14 mouse cellular contexts compared by ENCODE assay signal in the genomic region with DNA sequence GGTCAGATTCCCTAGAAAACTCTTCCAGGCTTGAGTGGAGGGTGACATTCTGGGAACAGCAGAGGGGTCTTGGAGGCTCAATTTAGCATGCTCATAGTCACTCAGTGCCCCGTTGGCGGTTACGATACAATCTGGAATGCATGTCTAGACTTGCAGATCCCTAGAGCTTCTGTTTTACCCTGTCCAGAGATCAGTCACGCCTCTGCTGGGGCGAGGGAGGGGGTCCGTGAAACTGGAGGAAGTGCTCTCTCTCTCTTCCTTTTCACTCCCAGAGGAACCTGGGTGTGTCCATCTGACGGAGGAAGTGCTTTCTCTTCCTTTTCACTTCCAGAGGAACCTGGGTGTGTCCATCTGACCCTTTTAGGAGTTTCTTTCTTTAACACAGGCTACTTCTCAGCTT. TPM values are rescaled to one million over a fixed set of nuclear protein-coding genes. Genes with fewer than 3 reads are reported as not detected.
DNase-seq lines count a peak whose midpoint lies in the region; ATAC-seq and TF ChIP-seq lines count a peak whose summit lies in the region.
"Had no signal": no experiment of that assay in that cellular context is flagged by ENCODE, and none has a peak within 500 bp of the region (broad histone marks: within the 10 kb centered on the region; RNA-seq: fewer than 3 reads in every experiment).

No protein-coding gene starts in this region.

- no peak for ATAC-seq in heart, embryonic 15.5 days (replicated peaks; ENCODE audit: insufficient number of reproducible peaks, insufficient read depth, low FRiP score, low read depth)
- no peak for ATAC-seq in midbrain, embryonic 13.5 days
- ATAC-seq in neural tube, embryonic 15.5 days (ENCODE audit: low FRiP score): no peak
- ATAC-seq: liver, embryonic 12.5 days had no signal

- no peaks in the 10 kb centered on the region for H3K36me3 ChIP-seq in ES-Bruce4 (ENCODE audit: control insufficient read depth, insufficient read depth, low read length, poor library complexity, severe bottlenecking)
- peaks cover 11% of the 10 kb centered on the region; the same call in 1 of the 2 replicates for H3K36me3 ChIP-seq in heart, embryonic 15.5 days
- H3K36me3 ChIP-seq in midbrain, embryonic 13.5 days: no peaks in the 10 kb centered on the region
- no peaks in the 10 kb centered on the region for H3K36me3 ChIP-seq in neural tube, embryonic 15.5 days
- H3K36me3 ChIP-seq: midbrain, embryonic 10.5 days had no signal

- H3K4me1 ChIP-seq in ES-Bruce4 (ENCODE audit: control insufficient read depth, insufficient read depth, low read length): peaks cover 8% of the 10 kb centered on the region
- no peaks in the 10 kb centered on the region for H3K4me1 ChIP-seq in cortical plate, adult 2 months (ENCODE audit: control insufficient read depth, insufficient read depth, low read length)
- H3K4me1 ChIP-seq in heart, embryonic 15.5 days (replicated peaks): peaks cover 19% of the 10 kb centered on the region
- no peaks in the 10 kb centered on the region for H3K4me1 ChIP-seq in midbrain, embryonic 13.5 days (replicated peaks)
- H3K4me1 ChIP-seq in neural tube, embryonic 15.5 days: no peaks in the 10 kb centered on the region
- H3K4me1 ChIP-seq: midbrain, embryonic 10.5 days had no signal

- TF ChIP-seq POLR2A in ES-Bruce4 (IDR thresholded peaks at IDR 0.05; ENCODE audit: insufficient read depth, low read length): no peak
- TF ChIP-seq POLR2A in cortical plate, adult 2 months (IDR thresholded peaks at IDR 0.05; ENCODE audit: extremely low read depth, insufficient read depth, low read length): no peak

- peak overlapping the region; percentile 59; the same call in 1 of the 2 replicates for H3K9ac ChIP-seq in ES-Bruce4 (ENCODE audit: low read depth, poor library complexity, severe bottlenecking)
- no peak overlapping the region for H3K9ac ChIP-seq in heart, embryonic 15.5 days
- no peak overlapping the region for H3K9ac ChIP-seq in midbrain, embryonic 13.5 days (replicated peaks)
- no peak overlapping the region for H3K9ac ChIP-seq in neural tube, embryonic 15.5 days (replicated peaks)
- H3K9ac ChIP-seq: liver, embryonic 12.5 days had no signal

- H3K27ac ChIP-seq in ES-Bruce4 (ENCODE audit: insufficient read depth, low read length): peak overlapping the region; percentile 100
- peak overlapping the region; percentile 20 for H3K27ac ChIP-seq in cortical plate, adult 2 months (ENCODE audit: insufficient read depth, low read length)
- H3K27ac ChIP-seq in heart, embryonic 15.5 days: peak overlapping the region; percentile 16; the same call in 1 of the 2 replicates
- H3K27ac ChIP-seq in midbrain, embryonic 13.5 days: no peak overlapping the region
- no peak overlapping the region for H3K27ac ChIP-seq in neural tube, embryonic 15.5 days (replicated peaks)
- H3K27ac ChIP-seq: liver, embryonic 12.5 days; midbrain, embryonic 10.5 days had no signal

- H3K4me3 ChIP-seq in ES-Bruce4 (ENCODE audit: low read depth, low read length): no peak overlapping the region
- no peak overlapping the region for H3K4me3 ChIP-seq in cortical plate, adult 2 months (ENCODE audit: insufficient read depth, low read length)
- no peak overlapping the region for H3K4me3 ChIP-seq in heart, embryonic 15.5 days
- H3K4me3 ChIP-seq in midbrain, embryonic 13.5 days (replicated peaks): no peak overlapping the region
- no peak overlapping the region for H3K4me3 ChIP-seq in neural tube, embryonic 15.5 days (replicated peaks)
- H3K4me3 ChIP-seq: liver, embryonic 12.5 days; midbrain, embryonic 10.5 days had no signal

- TF ChIP-seq CTCF in ES-Bruce4 (IDR thresholded peaks at IDR 0.05; ENCODE audit: low read depth, low read length): no peak
- TF ChIP-seq CTCF in cortical plate, adult 2 months (IDR thresholded peaks at IDR 0.05; ENCODE audit: extremely low read depth, insufficient read depth, low read length): no peak

- no peaks in the 10 kb centered on the region for H3K9me3 ChIP-seq in ES-Bruce4 (replicated peaks; ENCODE audit: control insufficient read depth, insufficient read depth, low read length, poor library complexity, severe bottlenecking)
- H3K9me3 ChIP-seq in heart, embryonic 15.5 days (replicated peaks): no peaks in the 10 kb centered on the region
- no peaks in the 10 kb centered on the region for H3K9me3 ChIP-seq in midbrain, embryonic 13.5 days
- H3K9me3 ChIP-seq in neural tube, embryonic 15.5 days (replicated peaks): no peaks in the 10 kb centered on the region
- H3K9me3 ChIP-seq: liver, embryonic 12.5 days; midbrain, embryonic 10.5 days had no signal

- 26% methylated on average over 7 of the region's 7 CpGs for WGBS in heart, embryonic 15.5 days
- 70% methylated on average over 7 of the region's 7 CpGs for WGBS in midbrain, embryonic 13.5 days
- WGBS in neural tube, embryonic 15.5 days: 63% methylated on average over 7 of the region's 7 CpGs

- 0 out of 2 replicates have a peak overlapping the region, but pooled peaks have one; percentile 3 for H3K4me2 ChIP-seq in heart, embryonic 15.5 days
- no peak overlapping the region for H3K4me2 ChIP-seq in midbrain, embryonic 13.5 days (replicated peaks)
- H3K4me2 ChIP-seq in neural tube, embryonic 15.5 days: no peak overlapping the region
- H3K4me2 ChIP-seq: liver, embryonic 12.5 days had no signal

- peak; percentile 29 for DNase-seq in kidney, postnatal 14 days
- DNase-seq in kidney, adult 8-10 months: no peak
- no peak for DNase-seq in frontal cortex, adult 2 months (ENCODE audit: extremely low spot score in 1 of 2, low spot score in 1 of 2)
- DNase-seq: gastrocnemius, postnatal 36 days; retina, postnatal 1 day; thymus, postnatal 4 days had no signal

- H3K27me3 ChIP-seq in ES-Bruce4 (ENCODE audit: control insufficient read depth, insufficient read depth, low read length, poor library complexity, severe bottlenecking): no peaks in the 10 kb centered on the region
- no peaks in the 10 kb centered on the region for H3K27me3 ChIP-seq in heart, embryonic 15.5 days
- no peaks in the 10 kb centered on the region for H3K27me3 ChIP-seq in midbrain, embryonic 13.5 days
- no peaks in the 10 kb centered on the region for H3K27me3 ChIP-seq in neural tube, embryonic 15.5 days (replicated peaks)
- H3K27me3 ChIP-seq: liver, embryonic 12.5 days had no signal

- TF ChIP-seq EP300 in ES-Bruce4 (IDR thresholded peaks at IDR 0.05; ENCODE audit: insufficient read depth, low read depth, low read length): peak; percentile 88

RNA-seq across cellular contexts. Expression of gene Lgals12, which starts 23.9 kb away (rescaled TPM):
- polyA plus RNA-seq in ES-Bruce4 (2011; ENCODE audit: insufficient read depth, insufficient read length, low read depth, missing spikeins): 0.43 and 0.46 TPM in 2 replicates
- polyA plus RNA-seq in cortical plate, adult 2 months (2012; rRNA removed): 0.72 and 0.79 TPM in 2 replicates
- polyA plus RNA-seq in heart, embryonic 15.5 days (2015; fragmentation: Nextera tagmentation; extraction: Ambion mirVana): 0.21 and 0.49 TPM in 2 replicates
- 0.15 and 0.22 TPM in 2 replicates for polyA plus RNA-seq in midbrain, embryonic 13.5 days (2015; fragmentation: Nextera tagmentation; extraction: Ambion mirVana)
- 0.15 and 0.26 TPM in 2 replicates for polyA plus RNA-seq in neural tube, embryonic 15.5 days (2015; fragmentation: Nextera tagmentation; extraction: Ambion mirVana)
- 0.59 and 0.64 TPM in 2 replicates for polyA plus RNA-seq in frontal cortex, adult 2 months (2012; rRNA removed)
- polyA plus RNA-seq: liver, embryonic 12.5 days; midbrain, embryonic 10.5 days had no signal

RNA-seq across cellular contexts. Expression of gene Pla2g16, which starts 25.8 kb away (rescaled TPM):
- 10.5 and 10.7 TPM in 2 replicates for polyA plus RNA-seq in ES-Bruce4 (2011; ENCODE audit: insufficient read depth, insufficient read length, low read depth, missing spikeins)
- 37.3 and 45.4 TPM in 2 replicates for polyA plus RNA-seq in cortical plate, adult 2 months (2012; rRNA removed)
- polyA plus RNA-seq in heart, embryonic 15.5 days (2015; fragmentation: Nextera tagmentation; extraction: Ambion mirVana): 47.0 and 52.7 TPM in 2 replicates
- polyA plus RNA-seq in midbrain, embryonic 13.5 days (2015; fragmentation: Nextera tagmentation; extraction: Ambion mirVana): 1.3 and 2.6 TPM in 2 replicates
- polyA plus RNA-seq in neural tube, embryonic 15.5 days (2015; fragmentation: Nextera tagmentation; extraction: Ambion mirVana): 4.7 and 6.9 TPM in 2 replicates
- polyA plus RNA-seq in frontal cortex, adult 2 months (2012; rRNA removed): 43.8 and 45.7 TPM in 2 replicates

RNA-seq across cellular contexts. Expression of gene Hrasls5, which starts 29.2 kb away (rescaled TPM):
- not detected in 2 replicates for polyA plus RNA-seq in ES-Bruce4 (2011; ENCODE audit: insufficient read depth, insufficient read length, low read depth, missing spikeins)
- 0.23 TPM in 1 of 2 replicates, not detected in the other for polyA plus RNA-seq in cortical plate, adult 2 months (2012; rRNA removed)
- polyA plus RNA-seq in heart, embryonic 15.5 days (2015; fragmentation: Nextera tagmentation; extraction: Ambion mirVana): not detected in 2 replicates
- polyA plus RNA-seq in midbrain, embryonic 13.5 days (2015; fragmentation: Nextera tagmentation; extraction: Ambion mirVana): not detected in 2 replicates
- not detected in 2 replicates for polyA plus RNA-seq in neural tube, embryonic 15.5 days (2015; fragmentation: Nextera tagmentation; extraction: Ambion mirVana)
- 0.08 and 0.11 TPM in 2 replicates for polyA plus RNA-seq in frontal cortex, adult 2 months (2012; rRNA removed)
- polyA plus RNA-seq: forebrain, embryonic 11.5 days; liver, embryonic 12.5 days; midbrain, embryonic 10.5 days had no signal

Comparison
In these comparisons a context has a peak if more than half of its experiments do, and no peak if none do; other contexts are left out.
1. H3K27ac ChIP-seq: peak in ES-Bruce4 (single experiment), cortical plate, adult 2 months (single experiment) and heart, embryonic 15.5 days (single experiment); none in midbrain, embryonic 13.5 days (single experiment) and neural tube, embryonic 15.5 days (single experiment).